Mouse (Mus musculus): Measurements from ENCODE around the gene Plin5. TPM values are rescaled to one million over a fixed set of nuclear protein-coding genes. Genes with fewer than 3 reads are reported as not detected.

The Plin5 gene
- total and polyA plus RNA-seq, 3 experiments, result not detected

DNA sequence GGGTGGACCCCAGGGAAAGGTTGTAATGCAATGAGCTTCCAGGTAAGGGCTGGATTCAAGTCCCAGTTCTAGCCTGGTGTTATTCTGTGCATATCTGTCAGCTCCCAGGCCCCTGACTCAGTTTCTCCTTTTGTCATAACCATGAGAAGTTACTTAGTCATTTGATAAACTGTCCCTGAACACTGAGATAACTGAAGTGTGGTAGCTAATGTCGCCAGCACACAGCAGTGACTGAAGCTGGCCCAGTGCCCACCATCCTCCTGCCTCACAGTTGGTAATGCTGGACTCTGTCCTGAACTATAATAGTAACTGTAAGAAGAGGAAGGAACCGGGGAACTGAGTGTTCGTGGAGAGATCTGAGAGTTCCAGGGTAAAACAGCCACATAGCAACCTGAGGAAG, 47.1 kb upstream of the Plin5 start:
- no peaks in the 10 kb centered on the region for H3K9me3 ChIP-seq (replicated peaks; ENCODE audit: low read length)
- no peak for TF ChIP-seq IRF4 (IDR thresholded peaks at IDR 0.05; ENCODE audit: low read depth, low read length)
- no peak for TF ChIP-seq HCFC1 (IDR thresholded peaks at IDR 0.05; ENCODE audit: low read depth, low read length)
- no peak for TF ChIP-seq POLR2A (IDR thresholded peaks at IDR 0.05; ENCODE audit: low read depth, low read length)
- no peak for DNase-seq (ENCODE audit: extremely low read depth)
- no peaks in the 10 kb centered on the region for H3K36me3 ChIP-seq (replicated peaks in 1 of 2; ENCODE audit: control insufficient read depth in 1 of 2, insufficient read depth in 1 of 2, low read length in 1 of 2)
- peaks cover 18% of the 10 kb centered on the region for H3K27me3 ChIP-seq (replicated peaks)
- H3K4me3 ChIP-seq (replicated peaks in 1 of 3; ENCODE audit: low read depth in 2 of 3, low read length in 2 of 3, poor library complexity in 1 of 3), result no peak overlapping the region
- no peaks in the 10 kb centered on the region for H3K79me2 ChIP-seq (replicated peaks; ENCODE audit: control insufficient read depth, extremely low read depth, insufficient read depth, poor library complexity, severe bottlenecking)
- H3K4me2 ChIP-seq (ENCODE audit: insufficient read depth, low read depth, poor library complexity, severe bottlenecking), result no peak overlapping the region
- dilution Hi-C loops (cut with MboI; ENCODE audit: extremely low pct_ligation_motif_present, extremely low pct_unique_long_range_greater_than_20kb, low sequenced_read_pairs), result no loop called here
- peaks cover 4 to 42% of the 10 kb centered on the region in 2 experiments; a peak in 3 of 4 replicates for H3K4me1 ChIP-seq (ENCODE audit: control insufficient read depth in 1 of 2, insufficient read depth in 2 of 2)
- H3K27ac ChIP-seq (ENCODE audit: insufficient read depth, low read depth), result no peak overlapping the region
- H3K9ac ChIP-seq (ENCODE audit: insufficient read depth, low read depth), result no peak overlapping the region
- in situ Hi-C loops (cut with MboI; ENCODE audit: low pct_ligation_motif_present, low pct_unique_long_range_greater_than_20kb, low sequenced_read_pairs), result loop anchor here (5.0 kb wide), 1 partner anchor 37 kb away; no protein-coding TSS in a partner anchor

DNA sequence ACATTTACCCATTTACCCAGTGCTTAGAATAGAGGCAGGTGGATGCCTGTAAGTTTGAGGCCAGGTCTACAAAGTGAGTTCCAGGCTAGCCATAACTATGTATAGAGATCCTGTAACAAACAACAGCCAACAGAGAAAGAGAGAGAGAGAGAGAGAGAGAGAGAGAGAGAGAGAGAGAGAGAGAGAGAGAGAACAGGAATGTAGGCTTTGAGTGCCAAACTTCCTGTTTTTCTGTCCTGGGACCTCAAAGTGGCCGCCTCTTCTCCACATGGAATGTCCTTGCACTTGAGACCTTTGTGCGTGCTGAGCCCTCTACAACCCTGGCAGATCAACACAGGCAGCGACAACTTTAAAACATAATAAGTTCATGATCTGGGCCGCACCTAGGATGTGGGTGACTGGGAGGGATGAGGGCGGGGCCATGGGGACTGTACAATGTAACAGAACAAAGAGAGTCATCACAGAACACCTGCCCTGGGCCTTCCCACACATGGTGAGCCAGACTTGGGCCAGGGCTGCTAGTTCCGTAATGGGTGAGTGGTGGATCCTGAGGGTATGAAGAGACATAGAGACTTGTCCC, 46.2 kb upstream of the Plin5 start:
- H3K9ac ChIP-seq (ENCODE audit: insufficient read depth, low read depth), result no peak overlapping the region
- H3K4me3 ChIP-seq (replicated peaks in 1 of 3; ENCODE audit: low read depth in 2 of 3, low read length in 2 of 3, poor library complexity in 1 of 3), result no peak overlapping the region
- H3K79me2 ChIP-seq (replicated peaks; ENCODE audit: control insufficient read depth, extremely low read depth, insufficient read depth, poor library complexity, severe bottlenecking), result no peaks in the 10 kb centered on the region
- in situ Hi-C loops (cut with MboI; ENCODE audit: low pct_ligation_motif_present, low pct_unique_long_range_greater_than_20kb, low sequenced_read_pairs), result loop anchor here (5.0 kb wide), 1 partner anchor 36 kb away; no protein-coding TSS in a partner anchor
- dilution Hi-C loops (cut with MboI; ENCODE audit: extremely low pct_ligation_motif_present, extremely low pct_unique_long_range_greater_than_20kb, low sequenced_read_pairs), result no loop called here
- TF ChIP-seq TBP (conservative IDR thresholded peaks at IDR 0.05; ENCODE audit: low read depth, low read length) (no peak), USF2 (conservative IDR thresholded peaks at IDR 0.05; ENCODE audit: low read depth, low read length) (no peak), UBTF (IDR thresholded peaks at IDR 0.05; ENCODE audit: low read depth, low read length) (no peak), RCOR1 (conservative IDR thresholded peaks at IDR 0.05; ENCODE audit: low read depth, low read length) (no peak), ZMIZ1 (IDR thresholded peaks at IDR 0.05; ENCODE audit: low read depth, low read length) (no peak), USF1 (IDR thresholded peaks at IDR 0.05; ENCODE audit: low read depth, low read length) (no peak), ZKSCAN1 (IDR thresholded peaks at IDR 0.05; ENCODE audit: borderline replicate concordance, low read depth, low read length) (no peak), JUND (conservative IDR thresholded peaks at IDR 0.05; ENCODE audit: low read depth, low read length) (no peak), KAT2A (IDR thresholded peaks at IDR 0.05; ENCODE audit: insufficient replicate concordance, low read length) (no peak), MEF2A (IDR thresholded peaks at IDR 0.05; ENCODE audit: borderline replicate concordance, low read depth, low read length) (no peak), GABPA (IDR thresholded peaks at IDR 0.05; ENCODE audit: insufficient replicate concordance, low read depth, low read length) (no peak), MYC (IDR thresholded peaks at IDR 0.05; ENCODE audit: low read depth, low read length) (no peak), SIN3A (IDR thresholded peaks at IDR 0.05; ENCODE audit: low read length) (no peak), POLR2AphosphoS2 (IDR thresholded peaks at IDR 0.05; ENCODE audit: low read depth, low read length) (no peak), E2F4 (IDR thresholded peaks at IDR 0.05; ENCODE audit: insufficient replicate concordance, low read depth, low read length) (no peak), NRF1 (IDR thresholded peaks at IDR 0.05; ENCODE audit: low read depth, low read length) (no peak), TCF12 (IDR thresholded peaks at IDR 0.05; ENCODE audit: low read depth, low read length) (no peak), ZC3H11A (IDR thresholded peaks at IDR 0.05; ENCODE audit: low read depth, low read length) (no peak), IRF4 (IDR thresholded peaks at IDR 0.05; ENCODE audit: low read depth, low read length) (no peak), CHD1 (IDR thresholded peaks at IDR 0.05; ENCODE audit: low read depth, low read length) (no peak)
- no peak for DNase-seq (ENCODE audit: extremely low read depth)
- H3K36me3 ChIP-seq (replicated peaks in 1 of 2; ENCODE audit: control insufficient read depth in 1 of 2, insufficient read depth in 1 of 2, low read length in 1 of 2), result no peaks in the 10 kb centered on the region
- peaks cover 4 to 38% of the 10 kb centered on the region in 2 experiments; a peak in 3 of 4 replicates for H3K4me1 ChIP-seq (ENCODE audit: control insufficient read depth in 1 of 2, insufficient read depth in 2 of 2)
- H3K9me3 ChIP-seq (replicated peaks; ENCODE audit: low read length), result no peaks in the 10 kb centered on the region
- H3K4me2 ChIP-seq (ENCODE audit: insufficient read depth, low read depth, poor library complexity, severe bottlenecking), result no peak overlapping the region
- no peak overlapping the region for H3K27ac ChIP-seq (ENCODE audit: insufficient read depth, low read depth)
- peaks cover 26% of the 10 kb centered on the region for H3K27me3 ChIP-seq (replicated peaks)

Measured in CH12.LX (cell line).